Mouse (Mus musculus) embryonic facial prominence, embryonic 14.5 days (tissue): ENCODE results near the gene Pear1. TPM values are rescaled to one million over a fixed set of nuclear protein-coding genes. Genes with fewer than 3 reads are reported as not detected.

Experiments used
- ATAC-seq: fragments of 200-750 bp; cut with Nextera tagmentation; 2 replicates; pipeline ENCODE4 v1.8.0; 2017; ENCODE audit warnings: low read depth, moderate number of reproducible peaks, moderate TSS enrichment
- DNase-seq: peaks from one replicate; pipeline ENCODE4 v3.0.0-alpha.2; 2015; ENCODE audit warnings: low spot score
- H3K27ac ChIP-seq: fragments of 300-500 bp; sonication (generic); replicated peaks from 2 replicates; pipeline ENCODE4 v1.5.1; 2014; ENCODE audit warnings: low read depth, mild to moderate bottlenecking, low read length, moderate library complexity
- H3K27me3 ChIP-seq: fragments of 300-500 bp; sonication (generic); replicated peaks from 2 replicates; pipeline ENCODE4 v1.6.1; 2014; ENCODE audit warnings: low read length; ENCODE audit not compliant: control insufficient read depth, insufficient read depth
- H3K36me3 ChIP-seq: fragments of 300-500 bp; sonication (generic); 2 replicates; pipeline ENCODE4 v1.6.1; 2014; ENCODE audit warnings: low read length, mixed read lengths; ENCODE audit not compliant: control insufficient read depth, insufficient read depth
- H3K4me1 ChIP-seq: fragments of 300-500 bp; sonication (generic); 2 replicates; pipeline ENCODE4 v1.6.1; 2014; ENCODE audit warnings: antibody characterized with exemption, low read length; ENCODE audit not compliant: control insufficient read depth, insufficient read depth
- H3K4me2 ChIP-seq: fragments of 300-500 bp; sonication (generic); 2 replicates; pipeline ENCODE4 v1.6.1; 2014; ENCODE audit warnings: low read depth, mild to moderate bottlenecking, low read length, moderate library complexity, mixed read lengths
- H3K4me3 ChIP-seq: fragments of 300-500 bp; sonication (generic); 2 replicates; pipeline ENCODE4 v1.5.1; 2014; ENCODE audit warnings: low read depth, mild to moderate bottlenecking, low read length
- H3K9ac ChIP-seq: fragments of 300-500 bp; sonication (generic); 2 replicates; pipeline ENCODE4 v1.6.1; 2014; ENCODE audit warnings: low read depth, mild to moderate bottlenecking, low read length, moderate library complexity, mixed read lengths
- H3K9me3 ChIP-seq: fragments of 300-500 bp; sonication (generic); 2 replicates; pipeline ENCODE4 v1.6.1; 2016; ENCODE audit warnings: low read length; ENCODE audit not compliant: control insufficient read depth
- WGBS: fragments of 180-500 bp; shearing (Covaris S2); extraction: QIAGEN DNeasy Blood & Tissue Kit; methylation state at CpG from one replicate; pipeline ENCODE4 v1.1.7; 2014; 5-methylcytosine and 5-hydroxymethylcytosine counted together
- polyA plus RNA-seq: library from polyadenylated mRNA; unstranded; fragments of >200 nt; fragmentation: Nextera tagmentation; extraction: Ambion mirVana; gene quantifications from 2 replicates; pipeline ENCODE4 v1.2.1, GENCODE M21; 2014

The Pear1 gene
- polyA plus RNA-seq, 1 experiment from 2014 or later: 26.7 TPM

DNA sequence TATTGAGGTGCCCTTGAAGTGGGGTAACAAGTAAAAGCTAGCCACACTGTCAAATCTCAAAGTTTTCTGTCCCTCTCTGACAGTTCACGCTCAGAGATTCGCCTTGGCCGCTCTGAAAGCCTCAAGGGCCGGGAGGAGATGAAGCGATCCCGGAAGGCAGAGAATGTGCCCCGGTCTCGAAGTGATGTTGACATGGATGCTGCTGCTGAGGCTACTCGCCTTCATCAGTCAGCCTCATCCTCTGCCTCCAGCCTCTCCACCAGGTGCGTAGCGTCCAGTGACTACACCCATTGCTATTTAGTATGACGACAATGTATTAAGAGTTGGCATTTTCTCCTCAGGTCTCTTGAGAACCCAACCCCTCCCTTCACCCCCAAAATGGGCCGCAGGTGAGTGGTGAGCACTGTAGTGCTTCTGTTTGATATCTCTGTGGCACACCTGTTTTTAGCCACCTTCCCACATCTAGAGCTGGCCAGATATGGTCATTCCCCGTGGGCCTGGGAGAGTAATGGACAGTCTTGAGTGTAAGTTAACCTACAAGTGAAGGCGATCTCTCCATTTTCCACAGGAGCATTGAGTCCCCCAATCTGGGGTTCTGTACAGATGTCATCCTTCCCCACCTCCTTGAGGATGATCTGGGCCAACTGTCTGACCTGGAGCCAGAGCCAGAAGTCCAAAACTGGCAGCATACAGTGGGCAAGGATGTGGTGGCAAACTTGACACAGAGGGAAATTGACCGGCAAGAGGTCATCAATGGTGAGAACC, 98.5 kb downstream of the Pear1 start:
- no peak overlapping the region for H3K4me2 ChIP-seq
- no peak overlapping the region for H3K4me3 ChIP-seq
- H3K9ac ChIP-seq: no peak overlapping the region
- no peaks in the 10 kb centered on the region for H3K27me3 ChIP-seq
- DNase-seq (no peak), ATAC-seq (no peak)
- H3K27ac ChIP-seq: no peak overlapping the region
- WGBS: 95% methylated on average over 16 of the region's 16 CpGs
- H3K36me3 ChIP-seq: peaks cover 94% of the 10 kb centered on the region
- H3K4me1 ChIP-seq: no peaks in the 10 kb centered on the region
- H3K9me3 ChIP-seq: no peaks in the 10 kb centered on the region

DNA sequence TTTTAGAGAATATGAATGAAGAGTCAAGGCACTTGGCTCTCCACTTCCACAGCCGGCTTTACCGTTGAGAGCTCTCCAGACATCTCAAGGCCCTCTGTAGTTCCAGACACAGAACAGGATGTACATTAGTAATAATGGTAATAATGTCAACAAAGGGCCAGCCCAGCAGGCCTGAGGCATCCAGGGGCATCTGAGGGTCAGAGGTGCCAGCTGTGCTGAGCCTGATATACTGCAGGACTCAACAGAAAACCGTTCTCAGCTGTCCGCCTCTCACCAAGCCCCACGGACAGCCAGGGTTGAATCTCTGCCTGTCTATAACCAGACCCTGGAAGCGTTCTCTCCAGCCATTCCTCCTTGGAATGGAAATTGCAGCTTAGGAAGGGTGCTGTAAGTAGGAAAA, 99.5 kb downstream of the Pear1 start:
- 64% methylated on average over 6 of the region's 6 CpGs for WGBS
- no peaks in the 10 kb centered on the region for H3K4me1 ChIP-seq
- no peak for ATAC-seq
- peaks cover 92% of the 10 kb centered on the region for H3K36me3 ChIP-seq
- H3K27me3 ChIP-seq: no peaks in the 10 kb centered on the region
- DNase-seq: no peak
- no peak overlapping the region for H3K4me3 ChIP-seq
- H3K9ac ChIP-seq: no peak overlapping the region
- no peak overlapping the region for H3K27ac ChIP-seq
- no peak overlapping the region for H3K4me2 ChIP-seq
- no peaks in the 10 kb centered on the region for H3K9me3 ChIP-seq

DNA sequence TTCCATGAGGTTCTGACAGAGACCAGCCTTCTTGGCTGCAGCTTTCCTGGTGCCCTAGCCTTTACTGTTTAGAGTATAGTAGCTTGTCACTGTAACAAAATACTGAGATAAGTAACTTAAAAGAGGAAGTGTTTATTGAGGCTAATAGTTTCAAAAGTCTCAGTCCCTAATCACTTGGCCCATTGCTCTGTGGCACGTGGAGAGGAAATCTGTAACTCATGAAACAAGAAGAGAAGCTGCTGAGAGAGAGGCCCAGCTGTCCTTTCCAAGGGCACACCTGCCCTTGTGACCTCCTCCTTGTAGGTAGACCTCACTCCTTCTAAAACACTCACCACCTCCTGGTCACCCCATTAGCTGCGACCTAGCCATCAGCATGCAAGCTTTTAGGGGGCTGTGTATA, 105.6 kb downstream of the Pear1 start:
- Histone ChIP-seq H3K36me3 (peaks cover 88% of the 10 kb centered on the region), H3K4me2 (no peak overlapping the region), H3K4me1 (no peaks in the 10 kb centered on the region), H3K27ac (no peak overlapping the region), H3K9me3 (no peaks in the 10 kb centered on the region), H3K9ac (no peak overlapping the region), H3K4me3 (no peak overlapping the region), H3K27me3 (no peaks in the 10 kb centered on the region)
- ATAC-seq (no peak), DNase-seq (no peak)
- 88% methylated on average over 2 of the region's 2 CpGs for WGBS

Other genes starting within 250 kb of the Pear1 start
- gene Arhgef11, start 206.7 kb downstream of the Pear1 start, polyA plus RNA-seq: 17.1 and 18.9 TPM in 2 replicates
- gene Lrrc71, start 75.7 kb downstream of the Pear1 start, polyA plus RNA-seq: 0.60 and 1.5 TPM in 2 replicates
- 16.2 and 19.5 TPM in 2 replicates for gene Ntrk1, start 29.1 kb downstream of the Pear1 start, polyA plus RNA-seq
- gene Insrr, start 27.4 kb downstream of the Pear1 start, polyA plus RNA-seq: 1.2 and 1.6 TPM in 2 replicates
- 0.08 TPM in 1 of 2 replicates, not detected in the other for gene Sh2d2a, start 22.4 kb upstream of the Pear1 start, polyA plus RNA-seq
- 13.0 and 13.5 TPM in 2 replicates for gene Prcc, start 61.3 kb upstream of the Pear1 start, polyA plus RNA-seq
- 205 and 217 TPM in 2 replicates for gene Hdgf, start 82.0 kb upstream of the Pear1 start, polyA plus RNA-seq
- gene Mrpl24, start 95.2 kb upstream of the Pear1 start, polyA plus RNA-seq: 64.8 and 66.6 TPM in 2 replicates
- 20.9 and 22.9 TPM in 2 replicates for gene Isg20l2, start 106.0 kb upstream of the Pear1 start, polyA plus RNA-seq
- 12.8 and 13.3 TPM in 2 replicates for gene Rrnad1, start 106.4 kb upstream of the Pear1 start, polyA plus RNA-seq
- 145 and 175 TPM in 2 replicates for gene Crabp2, start 124.4 kb upstream of the Pear1 start, polyA plus RNA-seq
- 36.4 and 40.5 TPM in 2 replicates for gene Nes, start 146.8 kb upstream of the Pear1 start, polyA plus RNA-seq
- gene Bcan, start 175.9 kb upstream of the Pear1 start, polyA plus RNA-seq: 0.63 and 1.1 TPM in 2 replicates
- not detected in 2 replicates for gene Hapln2, start 203.3 kb upstream of the Pear1 start, polyA plus RNA-seq
- 28.0 and 29.8 TPM in 2 replicates for gene Gpatch4, start 218.8 kb upstream of the Pear1 start, polyA plus RNA-seq
- gene Naxe, start 234.2 kb upstream of the Pear1 start, polyA plus RNA-seq: 179 and 193 TPM in 2 replicates